Mouse (Mus musculus) heart, postnatal 36 days (tissue): ENCODE results near the gene Tmem240. TPM values are rescaled to one million over a fixed set of nuclear protein-coding genes. Genes with fewer than 3 reads are reported as not detected.
"Not testable (repeated sequence)": the region's sequence is repeated elsewhere in the genome, so short reads cannot be mapped to it uniquely, and the experiment has no call there.

Experiments
- DNase-seq, 2 experiments: peaks; one replicate each; pipeline ENCODE4 v3.0.0; 2021 to 2022
- intact Hi-C: fragments of 180-260 bp; cut with DNase I; formaldehyde crosslinking; loops from one replicate; pipeline ENCODE4 v1.15.1; 2025
- total RNA-seq, 2 experiments: library from RNA; stranded (reverse); gene quantifications; 2 replicates each; pipeline ENCODE4 v1.2.3; 2021

Tmem240 gene
- total RNA-seq, result under 1 TPM; 0.19 to 0.42 TPM

DNA sequence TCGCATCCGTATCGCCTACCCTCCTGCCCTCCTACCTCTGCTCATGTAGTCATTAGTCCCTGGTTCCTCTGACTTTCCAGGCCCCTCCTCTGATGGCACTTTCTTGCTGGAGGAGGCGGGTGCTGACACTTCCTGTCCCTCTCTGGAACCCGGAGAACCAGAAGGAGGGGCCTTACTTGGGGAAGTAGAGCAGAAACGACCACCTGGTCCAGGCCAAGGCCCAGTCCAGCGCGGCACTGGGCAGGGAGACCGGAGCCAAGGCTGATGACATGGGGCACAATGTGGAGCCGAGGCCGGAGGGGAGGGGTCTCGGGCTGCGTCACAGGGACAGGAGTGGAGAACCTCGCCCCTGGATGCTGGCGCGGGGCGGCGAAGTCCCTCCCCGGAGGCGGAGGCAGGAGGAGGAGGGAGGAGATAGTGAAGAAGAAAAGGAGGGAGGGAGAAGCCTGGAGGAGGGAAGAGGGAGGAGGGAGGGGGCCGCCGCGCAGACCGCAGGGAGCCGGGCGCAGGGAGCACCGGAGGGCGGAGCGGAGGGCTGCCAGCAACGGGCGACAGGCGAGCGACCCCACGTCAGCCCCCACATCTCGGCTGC is at the start of gene Tmem240:
Gene Tmem240 (plus strand): TSS at position 451 of the 592 bp plus-strand sequence.
- intact Hi-C loops, result no loop called here
- DNase-seq, result peak; percentile 82 to 89

DNA sequence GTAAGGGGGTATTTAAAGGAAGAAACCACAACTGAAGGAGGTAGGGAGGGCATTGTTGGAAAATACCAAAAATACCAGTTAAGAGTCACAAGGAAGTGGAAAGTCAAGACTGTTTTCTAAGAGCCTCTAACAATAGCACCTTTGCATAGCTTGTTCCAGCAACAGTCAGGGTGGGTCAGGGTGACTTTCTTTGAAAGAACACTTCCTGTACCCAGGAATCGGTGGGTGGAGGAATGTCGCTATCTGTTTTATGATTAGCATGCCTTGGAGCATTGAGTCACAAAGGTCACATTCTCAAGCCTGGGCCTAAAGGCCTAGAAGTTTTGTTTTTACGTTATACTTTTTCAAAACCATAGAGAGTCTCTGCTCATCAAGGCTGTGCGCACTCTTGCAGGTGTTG is 46.8 kb upstream of the Tmem240 start:
- DNase-seq, intact Hi-C loops: not testable (repeated sequence)

DNA sequence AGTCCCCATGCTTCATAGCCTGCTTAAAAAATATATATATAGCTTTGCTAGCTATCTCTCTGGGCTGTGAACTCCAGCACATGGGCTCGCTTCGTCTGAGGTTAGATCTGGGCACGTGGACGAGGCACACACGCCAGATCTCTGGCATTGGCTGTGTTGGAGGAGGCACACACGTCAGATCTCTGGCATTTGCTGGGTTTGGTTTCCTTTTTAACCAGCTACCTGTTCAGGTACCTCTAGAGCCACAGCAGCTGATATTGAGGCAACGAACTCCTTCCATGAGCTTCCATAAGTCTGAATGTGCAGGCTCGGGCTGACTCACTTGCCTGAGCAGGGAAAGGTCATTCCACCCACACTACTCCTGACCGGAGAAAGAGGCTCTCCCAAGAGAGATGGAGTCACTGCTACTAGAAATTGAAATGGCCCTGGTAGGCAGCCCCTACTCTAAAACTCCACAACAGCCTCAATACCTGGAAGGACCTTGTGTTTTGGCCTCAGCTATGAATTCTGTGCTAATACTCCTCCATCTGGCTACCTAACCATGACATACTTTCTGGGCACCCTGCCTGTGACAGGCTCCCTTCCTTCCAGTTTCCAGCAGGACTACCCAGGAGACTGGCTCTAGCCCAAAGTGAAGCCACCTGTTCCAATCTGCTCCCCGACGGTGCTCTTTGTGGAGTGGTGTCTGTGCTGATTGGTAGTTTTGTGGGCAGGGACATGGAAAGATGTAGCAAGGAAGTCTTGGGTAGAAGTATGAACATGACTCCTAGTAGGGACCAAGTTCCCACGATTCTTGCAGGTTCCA is 43.8 kb upstream of the Tmem240 start:
- DNase-seq, result no peak
- intact Hi-C loops, result no loop called here

DNA sequence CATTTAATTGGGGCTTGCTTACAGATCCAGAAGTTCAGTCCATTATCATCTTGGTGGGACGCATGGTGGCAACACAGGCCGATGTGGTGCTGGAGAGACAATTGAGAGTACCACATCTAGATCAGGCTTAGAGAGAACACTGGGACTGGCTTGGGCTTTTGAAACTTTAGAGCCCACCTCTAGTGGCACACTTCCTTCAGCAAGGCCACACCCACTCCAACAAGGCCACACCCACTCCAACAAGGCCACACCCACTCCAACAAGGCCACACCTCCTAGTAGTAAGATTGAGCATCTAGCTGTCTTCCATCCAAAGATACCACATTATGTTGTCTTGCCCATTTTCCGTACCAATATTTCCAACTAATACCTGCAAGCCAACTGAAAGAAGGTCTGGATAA is 42.2 kb upstream of the Tmem240 start:
- DNase-seq, result no peak
- intact Hi-C loops, result no loop called here

DNA sequence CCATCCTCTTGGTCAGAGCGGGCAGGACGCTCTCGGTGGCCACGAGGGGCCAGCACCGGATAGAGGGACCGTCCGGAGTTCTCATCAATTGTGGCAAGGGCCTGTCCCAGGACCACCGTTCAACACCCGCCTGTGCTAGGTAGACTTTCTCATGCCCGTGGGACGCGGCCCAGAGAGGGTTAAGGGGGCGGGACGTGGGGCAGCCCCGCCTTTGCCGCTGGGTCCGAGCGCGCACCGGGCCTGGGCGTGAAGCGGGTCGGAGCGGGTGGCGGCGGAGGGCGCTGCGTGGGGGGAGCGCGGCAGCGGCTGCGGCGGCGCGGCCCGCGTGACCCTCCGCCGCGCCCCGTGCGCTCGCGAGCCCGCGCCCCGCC is 40.5 kb upstream of the Tmem240 start, which contains the start of gene Fndc10:
Gene Fndc10 (plus strand): TSS at position 232 of the 371 bp plus-strand sequence.
- DNase-seq, result peak in 1 of 2 experiments; percentile 68
- intact Hi-C loops, result no loop called here

DNA sequence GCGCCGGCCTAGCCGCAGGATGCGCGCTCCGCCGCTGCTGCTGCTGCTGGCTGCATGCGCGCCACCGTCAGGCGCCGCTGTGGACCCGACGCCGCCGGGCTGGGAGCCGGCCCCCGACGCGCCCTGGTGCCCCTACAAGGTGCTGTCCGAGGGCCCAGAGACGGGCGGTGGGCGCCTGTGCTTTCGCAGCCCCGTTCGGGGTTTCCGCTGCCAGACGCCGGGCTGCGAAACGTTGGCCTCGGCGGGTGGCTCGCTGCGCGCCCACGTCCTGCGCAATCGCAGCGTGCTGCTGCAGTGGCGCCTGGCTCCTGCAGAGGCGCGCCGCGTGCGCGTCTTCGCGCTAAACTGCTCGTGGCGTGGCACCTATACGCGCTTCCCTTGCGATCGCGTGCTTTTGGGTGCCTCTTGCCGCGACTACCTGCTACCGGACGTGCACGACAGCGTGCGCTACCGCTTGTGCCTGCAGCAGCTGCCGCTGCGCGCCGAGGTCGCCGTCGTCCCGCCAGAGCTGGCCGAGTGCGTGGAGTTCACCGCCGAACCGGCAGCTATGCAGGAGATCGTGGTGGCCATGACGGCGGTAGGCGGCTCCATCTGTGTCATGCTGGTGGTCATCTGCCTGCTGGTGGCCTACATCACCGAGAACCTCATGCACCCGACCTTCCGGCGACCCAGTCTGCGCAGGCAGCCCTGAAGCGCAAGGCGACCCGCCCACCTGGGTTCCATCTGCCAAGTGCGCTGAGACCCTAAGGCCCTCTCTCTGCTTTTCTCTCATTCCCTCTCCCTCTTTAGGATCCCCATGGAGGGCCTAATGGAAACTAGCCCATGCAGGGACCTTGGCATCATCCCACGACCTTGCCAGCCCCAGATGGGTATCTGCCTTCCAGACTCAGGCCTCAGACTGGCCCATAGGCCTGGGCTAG is 39.9 kb upstream of the Tmem240 start:
- intact Hi-C loops, result no loop called here
- DNase-seq, result peak; percentile 56 to 73

DNA sequence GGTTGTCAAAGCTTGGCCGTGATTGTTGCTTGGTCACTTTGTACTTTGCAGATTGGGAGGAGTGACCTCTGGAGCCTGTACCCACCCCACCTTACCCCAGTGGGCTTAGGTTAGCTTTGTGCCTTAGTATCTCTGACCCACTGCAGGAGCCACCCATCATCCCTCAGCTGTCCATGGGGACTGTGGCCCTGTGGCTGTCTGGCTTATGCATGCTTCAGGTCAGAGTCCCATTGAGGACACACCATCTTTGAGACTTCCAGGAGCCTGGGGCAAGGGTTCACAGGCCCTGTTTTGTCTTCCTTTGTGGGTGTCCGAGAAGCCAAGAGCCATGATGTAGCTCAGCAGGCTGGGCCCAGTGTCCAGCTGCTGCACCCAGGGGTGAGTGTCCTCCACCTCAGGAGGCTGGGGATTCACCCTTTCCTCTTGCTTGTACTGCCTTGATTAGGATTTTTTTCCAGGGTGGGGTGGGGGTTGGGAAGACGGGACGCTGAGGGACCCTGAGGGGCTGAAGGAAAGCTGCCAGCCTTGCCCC is 39.0 kb upstream of the Tmem240 start:
- intact Hi-C loops, result no loop called here
- no peak for DNase-seq

DNA sequence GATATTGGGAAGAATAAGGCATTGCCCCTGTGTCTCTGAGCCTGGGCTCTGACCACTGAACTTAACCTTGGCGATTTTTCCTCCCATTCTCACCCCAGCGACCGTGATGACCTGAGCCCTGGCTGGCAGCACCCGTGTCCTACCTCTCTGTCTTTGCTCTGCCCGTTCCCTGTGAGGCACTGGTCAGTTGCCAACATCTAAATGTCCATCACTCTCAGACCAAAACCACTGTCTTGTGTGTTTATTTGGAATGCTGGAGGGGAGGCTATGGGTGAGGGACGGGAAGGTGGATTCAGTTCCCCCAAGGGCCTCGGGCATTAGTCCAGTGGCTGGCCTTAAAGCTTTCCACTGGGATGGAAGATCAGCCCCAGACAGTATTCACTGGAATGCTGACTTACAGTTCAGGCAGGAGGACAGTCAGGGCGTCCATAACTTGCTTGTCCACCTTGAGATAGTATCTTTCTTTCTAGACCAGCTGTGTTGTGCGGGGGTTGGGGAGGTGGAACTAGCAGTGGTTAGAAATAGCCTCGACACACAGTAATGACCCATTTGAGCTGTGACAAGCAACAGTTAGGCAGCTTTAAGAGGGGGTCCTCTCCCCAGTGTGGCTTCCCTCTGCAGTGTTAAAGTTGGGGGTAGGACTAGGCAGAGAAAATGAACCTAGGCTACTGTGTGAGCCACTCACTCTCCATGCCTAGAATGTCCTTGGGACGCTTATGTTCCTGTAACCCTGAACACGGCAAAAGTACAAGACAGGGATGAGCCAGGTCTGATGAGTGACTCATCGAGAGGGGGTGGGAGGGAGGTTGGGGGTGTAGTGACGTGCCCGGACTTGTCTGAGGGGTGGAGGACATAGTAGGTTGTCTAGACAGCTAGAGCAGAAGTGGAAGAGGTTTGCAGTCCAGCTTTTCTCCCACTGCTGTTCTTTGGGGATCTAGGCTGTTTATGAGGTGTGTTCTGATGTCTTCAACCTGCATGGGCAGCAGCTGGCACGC is 38.0 kb upstream of the Tmem240 start:
- no peak for DNase-seq
- intact Hi-C loops, result no loop called here

DNA sequence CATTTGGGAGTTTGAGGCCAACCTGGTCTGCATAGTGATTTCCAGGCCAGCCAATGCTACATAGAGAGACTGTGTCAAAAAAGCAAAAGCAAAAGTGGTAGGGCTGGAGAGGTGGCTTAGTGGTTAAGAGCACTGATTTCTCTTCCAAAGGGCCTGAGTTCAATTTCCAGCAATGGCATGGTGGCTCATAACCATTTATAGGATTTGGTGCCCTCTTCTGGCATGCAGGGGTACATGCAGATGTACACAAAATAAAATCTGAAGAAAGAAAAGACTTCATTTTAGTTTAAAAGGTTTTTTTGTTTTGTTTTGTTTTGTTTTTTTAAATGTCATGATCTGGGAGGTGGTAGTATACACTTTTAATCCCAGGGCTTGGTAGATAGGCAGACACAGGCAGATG is 34.2 kb upstream of the Tmem240 start:
- intact Hi-C loops, result loop anchor here (2.0 kb wide), 1 partner anchor 220 kb away; no protein-coding TSS in a partner anchor
- no peak for DNase-seq

DNA sequence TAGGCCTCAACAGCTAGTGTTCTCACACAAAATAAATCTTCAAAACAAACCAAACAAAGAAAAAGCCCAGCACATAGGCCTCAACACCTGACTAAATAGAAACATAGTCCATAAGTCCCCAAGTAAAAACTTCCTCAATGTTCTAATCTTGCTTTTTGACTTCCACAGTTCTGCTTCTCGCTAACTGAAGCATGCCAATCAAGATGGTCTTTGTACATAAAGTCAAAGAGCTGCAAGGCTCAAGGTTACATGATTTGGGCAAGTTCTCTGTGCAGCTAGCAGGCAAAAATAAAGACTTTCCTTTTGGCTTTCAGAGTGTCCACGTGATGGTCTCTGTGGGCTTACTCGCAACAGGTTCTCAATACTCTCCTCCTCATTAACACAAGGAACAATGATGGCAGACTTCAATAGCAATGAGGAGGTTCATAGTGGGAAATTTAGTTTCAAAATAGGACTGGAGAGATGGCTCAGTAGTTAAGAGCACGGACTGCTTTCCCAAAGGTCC is 31.1 kb upstream of the Tmem240 start:
- no peak for DNase-seq
- intact Hi-C loops, result no loop called here

DNA sequence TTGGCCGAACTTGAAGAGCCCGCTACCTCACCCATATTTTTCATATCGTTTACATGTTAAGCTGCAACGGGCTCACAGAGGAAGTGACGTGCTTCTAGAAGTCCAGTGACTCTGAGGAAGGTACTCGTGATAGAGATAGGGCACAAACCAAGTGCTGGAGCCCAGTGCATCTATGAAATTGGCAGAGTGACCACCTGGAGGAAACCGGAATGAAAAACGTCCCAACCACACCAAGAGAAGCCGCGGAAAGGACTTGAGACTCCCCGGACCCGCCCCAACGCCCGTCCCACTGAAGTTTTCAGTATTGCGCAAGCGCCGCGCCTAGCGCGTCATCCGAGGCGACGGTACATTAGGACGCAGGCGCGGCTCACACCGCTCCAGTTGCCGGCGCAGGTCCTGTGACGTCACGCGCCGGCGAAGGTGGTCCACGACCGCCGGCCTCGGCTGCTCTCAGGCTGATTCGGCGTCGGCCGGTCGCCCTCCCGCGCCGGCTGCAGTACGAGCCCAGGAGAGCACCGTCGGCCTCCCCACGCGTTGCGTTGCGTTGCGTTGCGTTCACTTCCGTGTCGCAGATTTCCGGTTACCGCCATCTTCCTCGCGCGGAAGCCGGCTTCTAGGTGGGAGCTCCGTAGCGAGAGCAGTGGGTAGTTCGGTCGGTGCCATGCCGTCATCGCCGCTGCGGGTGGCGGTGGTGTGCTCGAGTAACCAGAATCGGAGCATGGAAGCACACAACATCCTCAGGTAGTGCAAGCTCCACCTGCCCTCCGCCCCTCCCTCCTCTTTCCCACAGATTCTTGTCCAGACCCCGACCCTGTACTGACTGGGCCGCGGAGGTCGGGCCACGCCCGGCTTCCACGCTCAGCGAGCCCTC is 29.6 kb upstream of the Tmem240 start, which contains the start of gene Ssu72:
Gene Ssu72 (plus strand): TSS at position 80 of the 871 bp plus-strand sequence.
- intact Hi-C loops, result loop anchor here (2.0 kb wide), 1 partner anchor 80 kb away; the partner anchor contains the start of gene Cdk11b
- DNase-seq, result peak; percentile 94 to 99

DNA sequence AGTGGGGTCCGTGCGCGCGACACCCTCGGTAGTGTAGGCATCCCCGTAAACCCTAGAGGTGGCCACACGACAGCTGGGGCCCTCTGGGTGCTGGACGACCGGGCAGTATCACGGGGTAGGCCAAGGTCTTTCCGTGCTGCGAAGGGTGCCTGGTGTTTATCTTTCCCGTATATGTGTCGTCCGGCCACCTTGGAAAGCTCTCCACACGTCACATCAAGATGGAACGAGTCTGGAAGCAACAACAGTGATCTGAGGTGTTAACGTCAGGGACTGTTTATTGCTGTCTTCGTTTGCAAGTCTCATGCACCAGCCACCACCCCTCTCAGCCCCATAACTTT is 29.0 kb upstream of the Tmem240 start:
- intact Hi-C loops, result loop anchor here (2.0 kb wide), 1 partner anchor 81 kb away; the partner anchor contains the start of gene Cdk11b
- DNase-seq, result no peak

DNA sequence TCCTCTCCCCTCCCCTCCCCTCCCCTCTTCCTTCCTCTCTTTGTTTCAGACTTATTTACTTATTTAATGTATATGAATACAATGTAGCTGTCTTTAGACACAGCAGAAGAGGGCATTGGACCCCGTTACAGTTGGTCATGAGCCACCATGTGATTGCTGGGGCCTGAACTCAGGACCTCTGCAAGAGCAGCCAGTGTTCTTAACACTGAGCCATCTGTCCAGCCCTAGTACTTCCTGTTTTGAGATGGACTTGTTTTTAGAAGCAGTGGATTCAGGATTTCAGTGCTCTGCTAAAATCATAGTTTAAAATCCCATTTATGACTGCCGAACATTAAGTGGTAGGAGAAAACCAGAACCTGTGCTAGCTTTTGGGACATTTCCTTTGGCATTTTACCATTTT is 26.0 kb upstream of the Tmem240 start:
- intact Hi-C loops, result no loop called here
- DNase-seq, result no peak

DNA sequence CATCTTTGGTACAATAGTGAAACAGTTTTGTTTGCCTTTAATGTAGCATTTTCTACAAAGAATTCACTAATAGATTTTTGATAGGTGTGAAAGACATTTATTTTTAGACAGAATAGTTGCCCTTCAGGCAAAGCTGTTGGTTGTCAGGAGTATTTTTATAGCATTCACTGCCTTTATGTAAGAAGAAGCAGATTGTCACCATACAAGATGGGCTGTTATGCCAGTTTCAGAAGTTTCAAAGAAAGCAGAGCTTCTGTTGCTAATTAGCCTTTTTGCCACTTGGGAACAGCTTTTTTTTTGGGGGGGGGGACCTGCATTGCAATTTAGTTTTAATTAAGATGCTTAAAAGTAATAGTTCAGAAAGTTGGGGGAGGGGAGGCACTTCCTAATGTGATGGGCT is 25.6 kb upstream of the Tmem240 start:
- intact Hi-C loops, result no loop called here
- DNase-seq, result no peak

DNA sequence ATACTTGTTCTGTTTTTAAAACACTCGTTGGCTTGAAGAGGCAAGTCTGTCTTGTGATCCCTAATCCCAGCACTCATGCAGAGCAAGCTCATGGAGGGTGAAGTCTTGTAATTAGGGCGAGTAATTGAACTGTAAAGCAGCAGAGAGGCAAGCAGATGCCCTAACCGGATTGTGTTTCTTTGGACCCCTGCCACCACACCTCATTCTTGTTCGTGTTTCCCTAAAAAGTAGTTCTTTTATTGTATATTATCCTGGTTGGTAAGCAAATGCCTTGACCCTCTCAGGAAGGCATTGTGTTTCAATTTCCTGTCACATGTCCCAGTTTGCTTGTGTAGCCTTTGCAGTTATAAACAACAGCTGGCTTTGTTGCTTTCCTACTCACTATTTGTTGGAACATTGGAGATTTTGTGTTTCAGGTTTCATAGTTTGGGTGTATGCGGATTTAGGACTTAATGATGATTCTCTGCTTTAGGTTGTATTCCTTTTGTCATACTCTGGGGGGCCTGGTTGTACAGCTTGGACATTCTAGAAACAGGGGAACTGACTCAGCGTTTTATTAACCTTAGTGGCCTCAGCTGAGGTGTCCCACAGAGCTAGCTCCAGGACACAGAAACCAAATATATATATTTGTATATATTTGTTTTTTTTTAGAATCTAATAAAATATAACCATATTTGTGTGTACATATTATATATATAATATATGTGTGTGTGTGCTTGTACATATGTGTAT is 23.9 kb upstream of the Tmem240 start:
- no peak for DNase-seq
- intact Hi-C loops, result no loop called here

DNA sequence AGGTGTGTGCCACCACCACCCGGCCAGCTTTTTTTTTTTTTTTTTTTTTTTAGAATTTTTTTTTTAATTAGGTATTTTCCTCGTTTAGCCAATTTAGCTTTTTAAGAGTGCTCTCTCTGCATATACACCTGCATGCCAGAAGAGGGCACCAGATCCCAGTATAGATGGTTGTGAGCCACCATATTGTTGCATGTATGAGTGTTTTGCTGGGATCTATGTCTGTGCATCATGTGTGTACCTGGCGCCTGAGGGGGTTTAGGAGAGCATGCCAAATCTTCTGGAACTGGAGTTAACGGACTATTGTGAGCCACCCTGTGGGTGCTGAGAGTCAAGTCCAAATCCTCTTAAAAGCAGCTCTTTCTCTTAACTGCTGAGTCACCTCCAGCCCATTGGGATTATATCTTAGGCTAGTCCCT is 12.9 kb upstream of the Tmem240 start:
- intact Hi-C loops, result loop anchor here (2.0 to 5.0 kb wide), 3 partner anchors 36 to 63 kb away; partner anchors contain the start of gene Tmem88b
- no peak for DNase-seq

DNA sequence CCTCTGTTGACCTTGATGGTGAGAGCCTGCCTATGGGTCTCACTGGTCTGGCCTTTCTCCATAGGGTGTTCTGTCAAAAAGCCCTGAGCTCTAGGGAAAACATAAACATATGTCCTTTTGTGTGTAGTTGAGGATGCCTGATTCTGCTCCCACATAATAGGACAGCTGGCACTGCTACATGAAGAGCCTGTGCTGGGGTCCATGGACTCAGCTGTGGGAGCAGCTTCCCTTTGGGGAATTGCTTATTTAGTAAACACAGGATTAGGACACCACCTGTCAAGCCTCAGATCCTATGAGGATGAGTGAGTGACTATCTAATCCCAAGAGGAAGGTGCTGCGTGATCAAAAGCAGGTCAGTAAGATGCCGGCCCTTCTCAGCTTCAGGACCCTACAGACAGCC is 6.6 kb upstream of the Tmem240 start:
- DNase-seq, result no peak
- intact Hi-C loops, result no loop called here

DNA sequence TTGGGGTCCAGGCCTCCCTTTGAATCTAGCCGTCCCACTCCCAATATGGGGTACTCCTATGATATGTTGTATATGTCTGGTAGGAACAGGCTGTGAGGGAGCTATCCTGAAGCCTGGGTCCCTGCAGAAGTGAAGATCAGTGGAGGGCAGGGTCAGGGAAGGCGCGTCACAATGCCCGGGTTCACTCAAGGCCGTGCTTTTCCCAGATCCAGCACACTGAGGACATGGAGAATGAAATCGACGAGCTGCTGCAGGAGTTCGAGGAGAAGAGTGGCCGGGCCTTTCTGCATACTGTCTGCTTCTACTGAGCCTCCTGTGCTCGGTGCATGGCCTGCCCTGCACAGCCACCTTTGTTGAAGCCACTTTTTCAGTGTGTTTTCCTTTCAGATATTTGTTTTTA is 1.3 kb upstream of the Tmem240 start:
- DNase-seq, result no peak
- intact Hi-C loops, result no loop called here
